Mouse (Mus musculus): ENCODE data around the gene Srsf4.

- TF ChIP-seq HCFC1 (IDR thresholded peaks at IDR 0.05; ENCODE audit: borderline replicate concordance, insufficient read depth, low read length) (no peak), ZNF384 (IDR thresholded peaks at IDR 0.05; ENCODE audit: low read depth, low read length) (no peak), CHD2 (IDR thresholded peaks at IDR 0.05; ENCODE audit: low read depth, low read length) (no peak)
Measured at GRCm38 (mm10) chr4:131875242-131875641, 1.8 kb downstream of the Srsf4 start.

All from ES-E14 (cell line).